Mouse (Mus musculus) CD4-positive naive resting alpha-beta T cell, adult 76 days (primary cell): ENCODE results near the gene Appl1. TPM values are rescaled to one million over a fixed set of nuclear protein-coding genes. Genes with fewer than 3 reads are reported as not detected.

ENCODE experiments used
- total RNA-seq: library from RNA; stranded (reverse); gene quantifications from one replicate; pipeline ENCODE4 v1.2.4, GENCODE M21; 2023

Gene Appl1
- 45.9 TPM for total RNA-seq

DNA sequence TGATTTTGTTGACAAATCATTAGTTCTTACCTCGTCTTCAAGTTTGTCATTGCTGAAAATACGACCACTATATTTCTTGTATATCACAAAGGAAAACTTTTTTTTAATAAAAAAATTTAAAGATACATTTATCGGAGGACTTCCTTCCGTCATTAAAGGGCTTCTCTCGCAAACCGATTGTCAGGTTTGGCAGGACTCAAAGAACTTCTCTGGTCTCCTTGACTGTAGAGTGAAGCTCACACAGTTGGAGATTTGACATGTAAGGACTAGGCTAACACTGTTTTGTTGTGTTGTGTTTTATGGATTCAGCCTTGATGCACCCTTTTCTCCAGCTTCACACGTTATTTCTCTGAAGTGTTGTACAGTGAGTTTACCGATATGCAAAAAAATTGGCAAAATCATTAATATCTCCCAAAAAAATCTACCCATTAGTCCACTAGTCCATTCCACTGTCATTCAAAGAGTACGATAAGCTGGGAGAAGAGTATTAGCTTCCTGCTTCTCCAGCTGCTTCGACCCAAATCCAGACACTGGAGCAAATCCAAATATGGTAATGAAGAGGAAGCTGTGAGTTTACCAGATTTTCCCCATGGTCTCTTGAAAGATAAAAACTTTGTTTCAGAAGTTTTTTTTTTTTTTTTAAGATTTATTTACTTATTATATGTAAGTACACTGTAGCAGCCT lies at the start of gene Appl1:
TSS of gene Appl1 (minus strand) at position 127 of the 684 bp plus-strand sequence.

DNA sequence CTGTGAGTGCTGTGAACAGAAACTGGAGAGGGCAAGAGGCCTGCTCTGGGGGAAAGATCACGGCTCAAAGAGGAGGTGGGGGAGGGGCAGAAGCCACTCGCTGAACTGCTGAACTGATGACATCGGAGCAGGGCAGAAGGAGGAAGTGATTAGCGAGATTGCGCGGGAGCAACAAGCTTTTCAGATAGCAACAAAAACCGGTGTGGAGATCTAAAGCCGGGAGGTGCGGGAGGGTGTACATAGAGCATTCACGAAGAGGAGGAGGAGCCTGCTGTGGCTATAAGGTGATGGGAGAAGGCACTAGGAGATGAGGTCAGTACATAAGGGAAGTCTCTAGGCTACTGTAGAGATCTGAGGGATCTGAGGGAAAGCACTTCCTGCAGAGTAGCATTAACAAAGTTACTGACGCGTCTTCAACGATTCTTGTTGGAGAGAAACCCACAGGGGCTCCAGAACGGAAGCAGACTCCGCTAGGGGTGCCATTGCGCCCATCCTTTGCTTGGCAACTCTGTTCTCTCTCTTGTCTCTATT lies 23.2 kb upstream of the Appl1 start, which contains the start of gene Hesx1:
TSS of gene Hesx1 (plus strand) at position 206 of the 531 bp plus-strand sequence.

DNA sequence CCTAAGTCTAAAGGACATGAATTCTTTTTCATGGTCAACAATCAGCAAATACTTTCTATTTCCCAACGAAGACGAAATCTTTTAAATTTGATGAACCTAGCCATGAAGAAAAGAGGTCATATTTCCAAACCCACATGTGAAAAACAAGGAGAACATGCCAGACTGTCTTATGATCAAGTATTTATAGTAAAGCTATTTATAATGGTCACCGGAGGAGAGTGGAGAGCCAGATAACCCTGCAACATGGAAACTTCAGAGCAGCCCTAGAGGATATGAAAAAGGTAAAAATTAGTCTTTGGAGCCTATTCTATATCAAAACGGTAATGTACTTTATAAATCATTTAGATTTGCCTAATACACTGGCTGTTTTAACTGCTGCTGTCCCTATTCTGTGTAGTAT lies 76.6 kb downstream of the Appl1 start, which contains the start of gene Asb14:
TSS of gene Asb14 (plus strand) at position 166 of the 400 bp plus-strand sequence.

Other genes starting within 250 kb of the Appl1 start
- not detected for gene Asb14, start 76.7 kb downstream of the Appl1 start, total RNA-seq
- not detected for gene Hesx1, start 23.2 kb upstream of the Appl1 start, total RNA-seq
- gene Il17rd, start 67.7 kb upstream of the Appl1 start, total RNA-seq, result 0.56 TPM
- gene Arhgef3, start 143.7 kb upstream of the Appl1 start, total RNA-seq, result 101 TPM